Mouse (Mus musculus) midbrain, embryonic 14.5 days (tissue): ENCODE data around the gene Lsm11. TPM values are rescaled to one million over a fixed set of nuclear protein-coding genes. Genes with fewer than 3 reads are reported as not detected.

Experiments used
- ATAC-seq: fragments of 200-750 bp; cut with Nextera tagmentation; 2 replicates; pipeline ENCODE4 v1.8.0; 2017; ENCODE audit warnings: moderate number of reproducible peaks, moderate library complexity; ENCODE audit not compliant: low FRiP score, low TSS enrichment
- DNase-seq: peaks from one replicate; pipeline ENCODE4 v3.0.0-alpha.2; 2015
- H3K27ac ChIP-seq: fragments of 300-500 bp; sonication (generic); replicated peaks from 2 replicates; pipeline ENCODE4 v1.5.1; 2014; ENCODE audit warnings: mild to moderate bottlenecking, low read depth, low read length, moderate library complexity
- H3K27me3 ChIP-seq: fragments of 300-500 bp; sonication (generic); 2 replicates; pipeline ENCODE4 v1.6.1; 2014; ENCODE audit warnings: low read length, control low read depth, mixed read lengths; ENCODE audit not compliant: control insufficient read depth, insufficient read depth
- H3K36me3 ChIP-seq: fragments of 300-500 bp; sonication (generic); 2 replicates; pipeline ENCODE4 v1.6.1; 2014; ENCODE audit warnings: low read length, control low read depth; ENCODE audit not compliant: control insufficient read depth, insufficient read depth
- H3K4me1 ChIP-seq: fragments of 300-500 bp; sonication (generic); 2 replicates; pipeline ENCODE4 v1.6.1; 2014; ENCODE audit warnings: mild to moderate bottlenecking, antibody characterized with exemption, low read length, control low read depth; ENCODE audit not compliant: control insufficient read depth, insufficient read depth
- H3K4me2 ChIP-seq: fragments of 300-500 bp; sonication (generic); 2 replicates; pipeline ENCODE4 v1.6.1; 2014; ENCODE audit warnings: mild to moderate bottlenecking, low read length, moderate library complexity
- H3K4me3 ChIP-seq: fragments of 300-500 bp; sonication (generic); replicated peaks from 2 replicates; pipeline ENCODE4 v1.5.1; 2014; ENCODE audit warnings: low read depth, low read length
- H3K9ac ChIP-seq: fragments of 300-500 bp; sonication (generic); replicated peaks from 2 replicates; pipeline ENCODE4 v1.6.1; 2014; ENCODE audit warnings: mild to moderate bottlenecking, low read length, moderate library complexity
- H3K9me3 ChIP-seq: fragments of 300-500 bp; sonication (generic); 2 replicates; pipeline ENCODE4 v1.6.1; 2016; ENCODE audit warnings: low read length, control low read depth, mixed read lengths; ENCODE audit not compliant: control insufficient read depth
- WGBS: fragments of 180-500 bp; shearing (Covaris S2); extraction: QIAGEN DNeasy Blood & Tissue Kit; methylation state at CpG from one replicate; pipeline ENCODE4 v1.1.7; 2014; 5-methylcytosine and 5-hydroxymethylcytosine counted together
- polyA plus RNA-seq: library from polyadenylated mRNA; unstranded; fragments of >200 nt; fragmentation: Nextera tagmentation; extraction: Ambion mirVana; gene quantifications from 2 replicates; pipeline ENCODE4 v1.2.1, GENCODE M21; 2014

Gene Lsm11
- polyA plus RNA-seq, 1 experiment from 2014 or later = 27.2 TPM

DNA sequence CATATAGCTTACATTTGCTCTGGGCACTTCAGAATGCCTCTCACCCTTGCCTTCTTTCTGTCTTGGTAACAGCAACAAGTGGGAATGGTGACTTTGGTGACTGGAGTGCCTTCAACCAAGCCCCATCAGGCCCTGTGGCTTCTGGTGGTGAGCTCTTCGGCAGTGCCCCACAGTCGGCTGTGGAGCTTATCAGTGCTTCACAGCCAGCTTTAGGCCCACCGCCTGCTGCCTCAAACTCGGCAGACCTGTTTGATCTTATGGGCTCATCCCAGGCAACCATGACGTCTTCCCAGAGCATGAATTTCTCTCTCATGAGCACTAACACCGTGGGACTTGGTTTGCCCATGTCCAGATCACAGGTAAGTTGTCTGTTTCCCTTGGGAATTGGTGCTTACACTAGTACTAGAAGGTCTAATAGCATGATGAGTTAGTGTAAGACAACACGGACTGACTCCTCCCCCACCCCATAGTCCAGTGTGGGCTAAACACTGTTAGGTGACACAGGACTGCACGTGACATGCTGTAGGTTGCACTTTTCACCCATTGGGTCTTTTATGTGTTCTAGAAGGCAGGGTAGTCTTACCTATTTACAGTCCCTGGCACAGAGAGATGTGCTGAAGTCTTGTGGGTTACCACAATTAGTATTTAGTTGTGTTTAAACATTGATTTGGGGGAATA, 38.5 kb downstream of the Lsm11 start:
- Histone ChIP-seq H3K27ac (no peak overlapping the region), H3K4me3 (no peak overlapping the region), H3K4me1 (no peaks in the 10 kb centered on the region), H3K27me3 (no peaks in the 10 kb centered on the region), H3K9ac (no peak overlapping the region), H3K4me2 (no peak overlapping the region), H3K9me3 (no peaks in the 10 kb centered on the region), H3K36me3 (peaks cover 65% of the 10 kb centered on the region)
- no peak for DNase-seq
- ATAC-seq = no peak
- WGBS = 92% methylated on average over 8 of the region's 8 CpGs

DNA sequence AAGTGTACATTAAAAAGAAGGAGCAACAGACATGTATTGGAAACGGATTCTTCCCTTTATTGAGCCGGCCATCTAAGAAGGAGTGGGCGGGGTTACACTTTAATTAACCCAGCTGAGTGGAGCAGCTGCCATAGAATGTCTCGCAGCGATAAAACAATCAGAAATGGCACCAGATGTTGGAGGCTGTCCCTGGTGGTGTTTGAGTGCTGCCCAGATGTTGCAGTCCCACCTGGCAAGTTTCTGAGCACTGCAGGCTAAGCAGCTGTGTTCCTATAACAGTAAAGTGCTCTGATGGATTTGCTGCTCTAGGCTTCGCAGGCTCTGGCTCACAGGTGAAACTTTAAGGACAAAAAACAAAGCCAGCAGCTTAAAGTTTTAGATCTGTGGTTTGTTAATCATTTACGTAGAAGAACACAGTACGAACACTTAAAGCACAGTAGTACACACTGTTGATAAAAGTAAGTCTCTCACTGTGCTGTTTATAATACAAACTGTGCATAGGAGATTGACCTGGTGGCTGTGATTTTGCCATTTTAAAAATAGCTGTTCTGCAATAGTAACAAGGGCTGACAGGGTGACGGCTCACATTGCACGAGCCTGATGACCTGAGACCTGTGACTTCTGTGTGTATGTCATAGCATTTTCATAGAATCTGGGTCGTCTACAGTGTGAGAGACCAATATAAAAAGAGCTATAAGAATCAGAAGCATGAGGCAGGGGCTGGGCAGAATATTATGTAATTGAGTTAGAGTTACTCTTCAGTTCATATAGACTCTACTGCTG, 44.3 kb downstream of the Lsm11 start:
- Histone ChIP-seq H3K9me3 (no peaks in the 10 kb centered on the region), H3K4me1 (no peaks in the 10 kb centered on the region), H3K4me3 (no peak overlapping the region), H3K4me2 (no peak overlapping the region), H3K9ac (no peak overlapping the region), H3K27ac (no peak overlapping the region), H3K36me3 (peaks cover 37% of the 10 kb centered on the region), H3K27me3 (no peaks in the 10 kb centered on the region)
- no peak for ATAC-seq
- peak; percentile 25 for DNase-seq
- WGBS = 73% methylated on average over 11 of the region's 11 CpGs

DNA sequence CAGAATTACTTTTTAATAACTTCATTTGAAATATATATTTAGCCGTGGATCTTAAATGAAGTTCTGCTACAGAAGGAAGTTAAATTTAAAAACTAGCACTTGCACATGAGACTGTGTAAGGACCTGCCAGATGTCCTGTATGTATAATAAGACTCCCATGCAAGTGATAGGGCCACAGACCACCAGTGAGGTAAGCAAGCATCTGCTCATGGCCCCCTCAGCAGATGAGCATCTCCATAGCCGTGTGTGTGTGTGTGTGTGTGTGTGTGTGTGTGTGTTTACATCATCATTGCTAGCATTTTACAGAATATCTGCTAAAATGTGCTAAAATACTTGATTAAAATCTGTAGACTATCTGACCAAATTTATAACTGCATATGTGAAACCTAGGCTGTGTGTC, 47.3 kb downstream of the Lsm11 start:
- no peak for ATAC-seq
- DNase-seq = no peak
- Histone ChIP-seq H3K4me2 (no peak overlapping the region), H3K27me3 (no peaks in the 10 kb centered on the region), H3K9me3 (no peaks in the 10 kb centered on the region), H3K4me3 (no peak overlapping the region), H3K27ac (no peak overlapping the region), H3K4me1 (no peaks in the 10 kb centered on the region), H3K9ac (no peak overlapping the region), H3K36me3 (peaks cover 56% of the 10 kb centered on the region)
- 92% methylated on average over 2 of the region's 2 CpGs for WGBS

DNA sequence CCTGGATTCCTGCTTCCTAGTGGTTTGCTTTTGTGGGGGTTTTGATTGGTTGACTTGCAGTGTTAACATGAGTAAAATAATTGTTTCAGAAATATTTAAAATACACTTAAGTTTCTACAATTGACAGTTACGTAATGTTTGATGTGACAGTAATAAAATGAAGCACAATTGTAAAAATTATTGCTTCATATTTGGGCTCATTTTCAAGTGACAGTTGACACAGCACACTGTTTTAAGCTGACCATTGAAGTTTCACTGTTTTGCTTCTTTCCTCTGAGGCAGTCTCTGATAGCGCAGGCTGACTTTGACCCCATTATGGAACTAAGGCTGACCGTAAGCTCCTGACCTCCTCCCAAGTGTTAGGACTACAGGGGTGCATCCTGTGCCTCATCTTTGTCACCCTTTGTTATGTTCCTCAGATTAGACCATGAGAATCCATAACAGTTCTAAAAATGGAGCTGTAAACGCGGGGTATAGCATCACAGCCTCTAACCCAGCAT, 51.8 kb downstream of the Lsm11 start:
- DNase-seq (no peak), ATAC-seq (no peak)
- Histone ChIP-seq H3K36me3 (peaks cover 76% of the 10 kb centered on the region), H3K4me1 (no peaks in the 10 kb centered on the region), H3K4me2 (no peak overlapping the region), H3K4me3 (no peak overlapping the region), H3K27me3 (no peaks in the 10 kb centered on the region), H3K9me3 (no peaks in the 10 kb centered on the region), H3K27ac (no peak overlapping the region), H3K9ac (no peak overlapping the region)
- 95% methylated on average over 5 of the region's 5 CpGs for WGBS

DNA sequence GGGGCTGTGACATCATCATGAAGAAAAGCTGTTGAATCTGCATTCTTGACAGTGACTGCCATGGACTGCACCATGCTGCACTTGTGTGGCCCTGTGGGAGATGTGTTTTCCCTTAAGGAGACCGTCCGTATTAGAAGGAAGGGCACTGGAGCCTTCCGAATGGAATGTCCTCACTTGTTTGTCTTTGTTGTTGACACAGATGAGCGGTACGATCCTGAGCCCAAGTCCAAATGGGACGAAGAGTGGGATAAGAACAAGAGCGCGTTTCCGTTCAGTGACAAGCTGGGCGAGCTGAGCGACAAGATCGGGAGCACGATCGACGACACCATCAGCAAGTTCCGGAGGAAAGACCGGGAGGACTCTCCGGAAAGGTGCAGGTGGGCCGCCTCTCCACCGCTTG, 54.3 kb downstream of the Lsm11 start:
- 91% methylated on average over 20 of the region's 20 CpGs for WGBS
- Histone ChIP-seq H3K9ac (no peak overlapping the region), H3K36me3 (peaks cover 68% of the 10 kb centered on the region), H3K9me3 (no peaks in the 10 kb centered on the region), H3K4me1 (no peaks in the 10 kb centered on the region), H3K27me3 (no peaks in the 10 kb centered on the region), H3K4me3 (no peak overlapping the region), H3K4me2 (no peak overlapping the region), H3K27ac (no peak overlapping the region)
- DNase-seq (no peak), ATAC-seq (no peak)

DNA sequence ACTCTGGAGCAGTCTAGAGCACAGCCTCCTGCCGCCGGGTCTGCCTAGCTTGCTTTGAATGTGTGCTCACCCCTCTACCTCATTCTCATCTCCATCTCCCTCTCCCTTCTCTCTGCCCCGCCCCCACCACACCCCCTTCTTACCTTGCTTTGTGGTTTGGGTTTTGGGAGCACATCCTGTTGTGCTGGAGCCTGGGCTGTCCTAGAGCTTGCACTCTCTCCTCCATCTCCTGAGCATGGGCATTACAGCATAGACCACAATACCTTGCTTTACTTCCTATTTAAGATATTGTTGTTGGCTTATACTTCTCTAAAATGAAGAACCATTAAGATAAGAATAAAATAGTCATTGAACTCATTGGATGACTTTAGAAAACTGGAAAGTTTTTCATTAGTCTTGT, 54.8 kb downstream of the Lsm11 start:
- no peaks in the 10 kb centered on the region for H3K4me1 ChIP-seq
- no peaks in the 10 kb centered on the region for H3K27me3 ChIP-seq
- H3K9ac ChIP-seq = no peak overlapping the region
- no peak overlapping the region for H3K27ac ChIP-seq
- no peaks in the 10 kb centered on the region for H3K9me3 ChIP-seq
- H3K4me2 ChIP-seq = no peak overlapping the region
- H3K4me3 ChIP-seq = no peak overlapping the region
- no peak for DNase-seq
- WGBS = 84% methylated on average over 3 of the region's 3 CpGs
- ATAC-seq = no peak
- peaks cover 63% of the 10 kb centered on the region for H3K36me3 ChIP-seq

DNA sequence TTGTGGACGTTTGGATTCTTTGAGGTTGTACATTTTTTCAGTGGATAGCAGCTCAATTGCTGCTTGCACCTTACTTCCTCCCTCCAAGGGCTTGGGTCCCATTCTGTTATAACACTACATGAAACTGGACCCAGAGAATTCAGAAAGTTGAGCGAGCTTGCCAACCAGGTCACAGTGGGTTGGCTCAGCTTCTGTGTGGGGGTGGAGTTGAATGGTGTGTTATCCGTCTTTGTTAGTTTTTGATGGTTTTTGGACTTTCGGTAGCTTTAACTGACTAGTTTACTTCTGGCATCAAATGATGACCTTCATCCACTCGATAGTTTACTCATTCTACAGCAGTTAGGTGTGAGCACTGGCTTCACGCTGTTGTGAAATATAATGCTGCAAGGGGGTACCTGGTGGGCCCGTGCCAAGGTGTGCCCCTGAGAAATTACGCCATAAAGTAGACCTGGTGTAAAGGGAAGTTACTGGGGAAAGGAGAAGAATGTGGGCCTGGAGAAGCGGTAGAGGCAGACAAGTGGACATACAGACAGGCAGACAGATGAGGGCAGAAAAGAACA, 56.2 kb downstream of the Lsm11 start:
- WGBS = 91% methylated on average over 9 of the region's 9 CpGs
- Histone ChIP-seq H3K27me3 (no peaks in the 10 kb centered on the region), H3K27ac (no peak overlapping the region), H3K9ac (no peak overlapping the region), H3K4me1 (no peaks in the 10 kb centered on the region), H3K36me3 (peaks cover 49% of the 10 kb centered on the region), H3K9me3 (no peaks in the 10 kb centered on the region), H3K4me2 (no peak overlapping the region), H3K4me3 (no peak overlapping the region)
- ATAC-seq (no peak), DNase-seq (no peak)

DNA sequence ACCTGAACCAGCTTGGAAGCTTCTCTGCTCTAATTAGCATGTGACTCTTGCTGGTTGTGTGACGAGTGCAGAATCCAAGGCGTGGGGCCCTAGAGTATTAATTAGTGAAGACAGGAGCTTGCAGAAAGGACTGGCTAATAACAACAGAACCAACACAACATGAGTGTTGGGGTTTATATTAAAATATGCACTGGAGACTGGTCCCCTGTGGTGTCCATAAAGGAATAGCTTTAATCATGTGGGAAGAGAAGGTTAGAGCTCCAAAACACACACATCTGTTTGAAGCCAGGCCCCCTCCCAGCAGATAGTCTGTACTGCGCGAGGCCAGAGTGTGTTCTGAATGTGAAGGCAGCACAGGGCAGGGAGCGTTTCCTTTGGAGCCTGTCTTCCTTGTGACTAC, 58.1 kb downstream of the Lsm11 start:
- Histone ChIP-seq H3K9me3 (no peaks in the 10 kb centered on the region), H3K4me3 (no peak overlapping the region), H3K27me3 (no peaks in the 10 kb centered on the region), H3K4me1 (no peaks in the 10 kb centered on the region), H3K36me3 (peaks cover 29% of the 10 kb centered on the region), H3K4me2 (no peak overlapping the region), H3K27ac (no peak overlapping the region), H3K9ac (no peak overlapping the region)
- DNase-seq (peak; percentile 73), ATAC-seq (peak; percentile 76)
- 42% methylated on average over 5 of the region's 5 CpGs for WGBS
